Mouse (Mus musculus): Measurements from ENCODE around the gene Capsl.

The Capsl gene

DNA sequence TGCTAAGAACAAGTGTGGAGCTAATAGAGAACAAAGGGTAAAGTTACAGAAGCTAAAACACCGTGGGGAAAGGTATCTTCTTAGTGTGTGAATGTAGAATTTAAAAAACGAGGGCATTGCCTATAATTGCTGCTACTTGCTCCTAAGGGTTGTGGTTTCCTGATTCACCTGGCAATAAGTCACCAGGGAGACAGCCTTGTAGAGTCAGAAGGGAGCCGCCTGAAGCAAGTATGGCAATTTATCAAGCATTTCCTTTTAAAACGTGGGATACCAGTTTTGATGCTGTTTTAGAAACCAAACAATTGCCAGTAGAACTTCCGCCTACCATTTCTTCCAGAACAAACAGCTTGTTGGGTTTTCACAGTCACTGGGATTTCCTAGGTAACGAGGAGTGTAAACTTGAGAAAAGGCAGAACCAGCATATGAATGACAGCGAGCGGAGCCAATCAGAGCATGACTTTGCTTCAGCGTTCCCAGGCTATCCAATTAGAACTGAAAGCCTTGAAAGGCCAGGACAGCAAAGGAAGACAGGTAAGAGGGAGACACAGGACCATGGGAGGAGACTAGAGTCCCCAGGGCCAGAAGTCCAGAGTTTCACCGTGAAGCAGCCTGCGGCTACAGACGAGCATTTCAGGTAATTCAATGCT, at the start of gene Capsl:
Gene Capsl (plus strand): TSS at position 495 of the 647 bp plus-strand sequence.
- peak; percentile 60 for DNase-seq

DNA sequence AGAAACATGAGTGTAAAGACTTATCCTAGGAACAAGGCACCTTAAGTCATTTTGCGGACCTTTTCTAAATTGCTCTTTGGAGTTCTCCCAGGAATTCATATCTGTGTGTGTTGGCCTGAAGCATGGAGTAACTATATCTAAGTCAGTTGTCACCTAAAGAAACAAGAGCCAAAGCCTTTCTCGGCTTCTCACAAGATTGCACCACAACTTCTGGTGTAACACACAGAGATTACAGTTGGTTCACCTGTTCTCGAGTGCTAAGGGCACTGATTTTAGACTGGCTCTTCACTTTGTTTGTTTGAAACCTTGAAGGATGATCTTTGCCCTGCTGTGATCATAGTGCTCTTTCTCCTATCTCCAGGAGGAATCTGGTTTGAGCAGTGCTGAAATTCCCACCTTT, 26.4 kb upstream of the Capsl start:
- no peak for DNase-seq

DNA sequence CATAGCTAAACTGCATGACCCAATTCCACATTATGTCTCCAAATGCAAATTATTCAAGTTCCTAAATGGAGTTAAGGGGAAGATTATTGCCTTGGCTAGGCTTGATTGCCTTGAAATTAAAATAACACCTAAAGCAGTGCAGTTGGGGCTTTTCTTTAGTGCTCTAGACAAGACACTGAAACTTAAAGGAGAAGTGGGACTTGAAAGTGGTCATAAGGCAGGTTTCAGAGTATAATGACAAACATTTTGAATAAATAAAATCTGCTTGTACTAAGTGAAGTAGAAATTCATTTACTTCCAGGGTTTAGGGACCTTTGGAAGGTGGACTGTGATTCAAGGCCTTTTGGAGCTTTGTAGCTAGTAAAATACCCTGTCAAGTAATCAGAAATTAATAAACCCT, 14.7 kb upstream of the Capsl start:
- no peak for DNase-seq

DNA sequence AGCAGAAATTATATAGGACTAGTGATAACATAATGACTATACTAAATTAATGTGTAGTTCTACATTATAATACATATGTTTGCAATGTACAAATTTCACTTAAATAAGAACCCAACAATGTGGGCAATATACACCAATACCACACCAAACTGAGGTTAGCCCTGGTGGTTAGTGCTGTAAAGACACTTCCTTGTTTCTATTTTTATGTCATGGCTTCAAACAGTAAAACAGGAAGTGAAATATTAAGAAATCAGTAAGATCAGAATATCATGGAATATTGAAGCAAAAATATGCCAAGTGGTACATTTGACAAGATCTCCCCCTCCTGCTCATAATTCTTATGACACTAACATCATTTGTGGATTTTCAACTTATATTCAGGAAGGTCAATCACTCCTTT, 8.0 kb upstream of the Capsl start:
- DNase-seq: no peak

DNA sequence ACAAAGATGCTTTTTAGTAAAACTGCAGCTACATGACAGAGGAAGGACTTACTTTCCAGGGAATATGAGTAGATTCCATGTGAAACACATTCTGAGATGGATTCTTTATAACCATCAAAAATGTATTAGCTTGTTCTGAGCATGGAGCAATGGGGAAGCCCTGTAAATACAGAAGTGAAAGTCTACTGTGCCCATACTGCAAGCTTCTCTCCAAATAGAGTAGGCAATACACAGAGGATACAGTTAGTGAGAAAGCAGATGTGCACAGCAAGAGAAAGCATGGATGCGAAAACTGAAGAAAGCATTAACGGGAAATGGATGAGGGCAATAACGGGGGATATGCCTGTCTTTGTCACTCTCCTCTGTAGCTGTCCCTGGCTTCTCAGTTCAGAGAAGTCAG, 6.0 kb upstream of the Capsl start:
- no peak for DNase-seq

DNA sequence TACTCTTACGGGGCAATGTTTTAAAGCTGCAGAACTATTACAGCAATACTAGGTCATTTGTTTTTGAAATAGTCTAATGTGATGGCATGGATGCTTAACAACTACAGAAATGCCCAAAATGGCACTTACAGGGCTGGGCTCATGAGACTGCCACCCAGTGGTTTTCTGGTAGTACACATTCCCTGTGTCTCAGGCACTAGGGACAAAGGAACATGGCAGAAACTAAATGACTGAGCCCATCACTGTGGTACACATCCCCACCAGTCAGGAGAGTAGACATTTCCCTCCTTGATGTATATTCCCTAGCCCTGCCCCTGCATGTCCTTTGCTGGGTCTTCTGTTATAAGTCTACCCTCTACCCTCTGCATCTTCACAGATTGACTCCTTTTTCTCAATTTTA, 16.2 kb downstream of the Capsl start:
- DNase-seq: no peak

DNA sequence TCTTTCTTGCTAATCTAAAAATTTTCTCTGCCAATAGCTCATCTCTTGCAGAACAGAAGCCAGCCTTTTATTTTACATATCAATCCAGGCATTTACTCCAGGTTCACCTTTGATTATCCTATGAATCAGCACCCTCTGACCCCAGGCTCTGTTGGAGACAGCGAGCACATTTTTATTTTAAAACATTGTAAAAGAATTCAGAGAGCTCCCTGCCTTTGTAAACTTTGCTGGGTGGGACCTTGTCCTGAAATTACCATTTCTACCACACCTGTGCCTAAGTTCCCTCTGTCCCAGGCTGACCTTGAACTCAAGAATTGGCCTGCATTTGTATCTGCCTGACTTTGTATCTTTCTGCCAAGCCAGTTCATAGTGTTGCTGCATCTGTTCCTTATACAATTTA, 17.0 kb downstream of the Capsl start:
- DNase-seq: no peak

DNA sequence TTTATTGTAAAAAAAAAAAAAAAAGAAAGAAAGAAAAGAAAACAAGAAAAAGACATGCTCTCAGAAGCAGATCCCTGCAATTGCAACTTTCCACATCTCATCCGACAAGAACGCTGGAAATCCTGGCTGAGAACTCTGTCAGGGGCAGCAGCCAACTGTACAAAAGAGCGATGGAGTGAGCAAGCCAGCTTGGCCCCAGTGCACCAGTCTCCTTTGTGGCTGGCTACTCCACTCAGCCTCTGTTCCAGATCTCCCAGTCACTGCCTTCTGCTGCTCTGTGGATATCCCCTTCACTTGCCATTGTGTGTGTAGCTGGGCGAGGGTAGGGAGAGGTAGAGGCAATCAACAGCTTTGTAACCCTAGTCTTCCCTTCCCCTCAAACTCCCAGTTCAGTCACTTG, 18.4 kb downstream of the Capsl start:
- DNase-seq: no peak

DNA sequence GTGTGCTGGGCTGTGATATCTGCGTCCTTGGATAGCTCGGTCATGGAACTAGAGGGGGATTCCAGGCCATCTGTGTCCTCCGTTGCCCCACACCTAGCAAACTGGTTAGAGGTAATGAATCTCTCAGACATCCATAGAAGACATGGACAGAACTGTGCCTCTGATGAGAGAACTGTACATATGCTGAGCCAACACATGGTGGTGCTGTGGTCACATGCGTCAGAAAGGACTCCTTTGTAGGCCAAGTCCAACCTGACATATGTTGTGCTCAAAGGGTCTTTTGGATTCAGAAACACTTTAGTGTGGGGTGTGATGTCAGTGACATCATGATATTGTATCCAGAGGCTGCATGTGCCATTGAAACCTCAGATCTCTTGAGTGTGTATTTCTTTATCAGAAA, 19.4 kb downstream of the Capsl start:
- peak; percentile 56 for DNase-seq

DNA sequence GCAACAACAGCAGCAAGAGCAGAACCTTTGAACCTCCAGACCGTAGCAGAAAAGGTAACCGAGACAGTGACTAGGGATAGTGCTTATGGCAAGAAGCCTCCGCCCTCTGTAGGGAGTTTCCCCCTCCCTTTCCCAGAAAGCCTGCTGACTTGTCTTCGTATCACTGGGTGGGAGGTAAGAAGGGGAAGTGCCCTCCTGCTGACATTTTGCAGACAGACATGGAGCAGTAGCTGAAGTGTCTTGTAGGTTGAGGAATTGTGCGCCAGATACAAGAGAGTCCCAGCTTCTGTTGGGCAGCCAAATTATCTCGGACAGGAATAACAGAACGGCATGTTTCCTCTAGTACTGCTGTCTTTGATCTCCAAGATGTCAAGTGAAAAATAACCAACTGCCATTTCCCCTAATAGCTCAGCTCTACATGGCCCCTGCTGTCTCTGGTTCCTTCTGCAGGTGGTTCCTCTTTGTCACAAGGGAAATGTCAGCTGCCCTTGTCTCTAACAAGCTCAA, 27.7 kb downstream of the Capsl start:
- DNase-seq: peak; percentile 27

DNA sequence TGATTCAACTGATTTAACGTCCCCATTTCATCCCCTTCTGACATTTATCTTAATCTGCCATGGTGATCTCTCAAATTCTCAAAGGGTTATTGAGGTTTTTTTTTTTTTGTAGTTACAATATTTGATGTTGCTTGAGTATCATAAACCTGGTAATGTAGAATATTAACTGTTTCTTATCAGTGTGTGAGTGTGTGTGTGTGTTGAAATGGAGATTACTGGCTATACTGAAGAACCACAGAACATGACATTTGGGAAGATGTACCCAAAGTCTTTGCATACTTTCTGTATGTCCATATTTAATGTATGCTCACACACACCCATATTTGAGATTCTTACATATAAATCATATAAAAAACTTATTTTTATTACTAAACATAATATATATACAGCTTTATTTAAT, 28.2 kb downstream of the Capsl start:
- DNase-seq: no peak

DNA sequence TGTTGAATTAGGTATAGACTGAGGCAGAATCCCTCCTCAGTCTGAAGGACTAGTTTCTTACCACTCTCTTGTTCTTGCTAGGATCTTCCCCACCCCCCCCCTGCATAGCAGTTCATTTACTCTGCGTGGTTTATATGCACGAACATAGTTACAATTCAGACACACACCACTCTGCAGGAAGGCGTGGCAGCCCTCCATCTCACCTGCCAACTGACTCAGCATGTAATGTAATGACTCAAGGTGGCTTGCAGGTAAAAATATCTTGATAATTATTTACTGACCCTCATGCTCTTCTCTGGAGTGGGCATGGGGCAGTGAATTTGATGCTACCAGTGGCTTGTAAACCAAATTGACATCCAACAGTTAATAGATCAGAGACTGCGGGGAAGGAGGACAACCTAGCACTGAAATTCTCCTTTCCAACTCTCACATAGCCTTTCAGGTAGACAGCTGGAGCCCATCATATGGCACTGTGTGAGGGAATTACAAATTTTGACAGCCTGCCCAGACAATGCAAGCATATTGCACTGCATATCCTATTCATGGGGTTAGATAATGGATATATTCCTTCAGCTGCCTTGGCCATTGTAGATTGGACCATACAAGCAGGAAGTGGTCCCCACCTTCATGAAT, 35.3 kb downstream of the Capsl start:
- no peak for DNase-seq

DNA sequence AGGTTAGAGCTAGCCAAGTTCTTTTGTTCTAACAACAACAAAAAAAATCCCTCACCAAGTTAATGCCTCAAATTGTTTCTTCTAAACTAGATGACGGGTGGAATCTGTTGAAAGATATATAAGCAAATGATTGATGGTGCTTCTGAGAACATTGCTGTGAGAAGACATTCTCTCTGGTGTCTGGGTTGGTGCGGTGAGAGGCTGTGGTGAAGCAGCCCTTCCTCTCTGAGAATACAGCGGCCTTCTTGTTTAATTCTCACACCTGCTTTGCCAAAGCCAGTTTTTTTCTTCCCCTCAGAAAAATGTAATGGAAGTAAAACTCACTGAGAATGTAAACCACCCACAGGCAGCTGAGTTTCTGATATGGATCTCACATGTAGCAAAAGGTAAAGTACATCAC, 36.3 kb downstream of the Capsl start:
- no peak for DNase-seq

DNA sequence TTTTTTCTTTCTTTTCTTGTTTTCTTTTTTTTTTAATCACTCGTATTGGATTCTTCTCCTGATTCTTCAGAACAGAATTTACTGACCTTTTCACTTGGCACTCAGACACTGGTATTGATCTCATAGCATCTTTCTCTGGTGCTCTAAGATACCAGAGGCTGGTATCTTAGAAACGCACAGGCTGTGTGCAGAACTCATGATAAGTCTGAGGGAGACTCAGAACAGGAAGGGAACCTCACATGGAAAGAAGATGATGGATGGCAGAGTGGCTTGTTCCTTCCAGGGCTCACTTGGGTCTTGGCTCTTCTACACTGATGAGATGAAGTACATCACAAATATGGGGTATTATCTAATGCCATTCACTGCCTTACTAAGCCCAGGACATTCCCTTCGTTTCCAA, 36.8 kb downstream of the Capsl start:
- DNase-seq: no peak

DNA sequence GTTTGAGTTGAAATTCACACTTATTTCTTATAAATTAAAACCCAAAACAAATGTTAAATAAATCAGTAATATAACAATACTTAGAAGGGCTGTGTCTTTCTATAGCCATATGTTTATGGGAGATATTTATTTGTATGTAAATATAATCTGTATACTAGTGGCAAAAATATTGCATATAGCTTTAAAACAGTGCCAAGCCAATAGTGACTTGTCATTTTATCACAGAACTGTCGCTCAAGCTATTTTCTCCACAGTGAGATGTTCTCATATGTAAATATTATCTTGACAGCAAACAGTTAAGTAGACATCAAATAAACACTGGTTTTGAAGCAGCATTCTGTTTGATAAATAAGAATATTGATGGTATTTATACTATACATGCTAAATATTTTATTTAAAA, 37.4 kb downstream of the Capsl start:
- no peak for DNase-seq

DNA sequence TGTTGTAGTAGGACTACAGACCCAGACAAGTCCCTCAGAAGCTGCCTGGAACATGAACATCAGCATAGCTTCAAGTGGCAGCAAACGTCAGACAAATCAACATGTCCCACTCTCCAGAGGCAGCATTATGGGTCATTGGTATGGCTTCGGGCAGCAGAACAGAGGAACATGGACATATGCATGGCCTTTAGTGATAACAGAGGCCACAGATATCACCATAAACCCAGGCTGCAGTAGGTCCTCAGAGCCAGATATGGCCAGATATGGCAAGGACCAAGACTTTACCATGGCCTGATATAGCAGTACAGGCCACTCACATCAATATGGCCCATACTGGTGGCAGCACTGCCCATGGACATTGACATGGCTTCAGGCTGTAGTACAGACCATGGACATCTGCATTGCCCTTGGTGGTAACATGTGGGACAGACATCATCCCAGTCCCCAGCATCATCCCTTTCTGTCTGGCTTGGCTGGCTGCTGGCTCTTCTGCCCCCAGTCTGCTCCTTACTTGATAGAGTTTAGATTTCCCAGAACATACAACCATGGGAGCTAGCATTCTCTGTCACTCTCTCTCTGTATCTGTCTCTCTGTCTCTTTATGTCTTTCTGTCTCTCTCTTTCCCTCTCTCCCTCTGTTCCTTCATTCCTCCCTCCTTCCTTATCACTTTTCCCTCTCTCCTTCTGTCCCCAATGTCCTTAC, 53.7 kb downstream of the Capsl start:
- DNase-seq: no peak

DNA sequence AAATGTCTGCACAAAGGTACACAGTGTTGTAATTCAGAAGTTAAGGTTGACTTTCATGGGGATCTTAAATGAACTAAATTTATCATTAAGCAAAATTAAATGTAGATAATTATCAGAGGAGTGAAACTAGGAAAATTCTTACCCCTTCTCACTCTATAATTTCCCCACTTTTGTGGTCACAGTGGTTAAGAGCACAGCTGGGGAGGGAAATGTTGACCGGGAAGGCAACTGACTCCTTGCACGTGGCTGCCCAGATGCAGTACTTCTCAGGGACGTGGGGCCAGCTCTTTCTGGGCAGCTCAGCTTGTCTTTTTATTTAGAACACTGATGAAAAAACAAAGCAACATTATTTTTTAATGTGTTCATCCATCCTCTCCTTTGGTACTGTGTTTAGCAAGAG, 56.2 kb downstream of the Capsl start:
- no peak for DNase-seq

Data from thymus, postnatal 25 days (tissue).